Mouse (Mus musculus): Measurements from ENCODE around the gene Cmtr1. TPM values are rescaled to one million over a fixed set of nuclear protein-coding genes. Genes with fewer than 3 reads are reported as not detected.
A peak's percentile ranks its signal among the peaks of the same experiment; 100 is the strongest.

Cmtr1 gene
- polyA plus RNA-seq, 1 experiment from 2014 or later = 114 TPM

- H3K27ac ChIP-seq (ENCODE audit: low read depth) = no peak overlapping the region
- no peaks in the 10 kb centered on the region for H3K36me3 ChIP-seq (ENCODE audit: insufficient read depth)
- H3K9ac ChIP-seq = no peak overlapping the region; the same call in 1 of the 2 replicates
- TF ChIP-seq CTCF (IDR thresholded peaks at IDR 0.05; ENCODE audit: low read depth) = no peak
- ATAC-seq (ENCODE audit: insufficient read depth) (no peak), DNase-seq (no peak)
- no peak overlapping the region for H3K4me2 ChIP-seq
- H3K4me3 ChIP-seq (ENCODE audit: low read depth, low read length) = no peak overlapping the region
- WGBS = 47% methylated on average over 11 of the region's 11 CpGs
- H3K27me3 ChIP-seq (ENCODE audit: insufficient read depth, low read length) = no peaks in the 10 kb centered on the region
- no peaks in the 10 kb centered on the region for H3K9me3 ChIP-seq (ENCODE audit: low read depth, low read length)
- H3K4me1 ChIP-seq (ENCODE audit: insufficient read depth) = peaks cover 7% of the 10 kb centered on the region
Observed at GRCm38 (mm10) chr17:29720755-29721365, 60.5 kb downstream of the Cmtr1 start.

DNA sequence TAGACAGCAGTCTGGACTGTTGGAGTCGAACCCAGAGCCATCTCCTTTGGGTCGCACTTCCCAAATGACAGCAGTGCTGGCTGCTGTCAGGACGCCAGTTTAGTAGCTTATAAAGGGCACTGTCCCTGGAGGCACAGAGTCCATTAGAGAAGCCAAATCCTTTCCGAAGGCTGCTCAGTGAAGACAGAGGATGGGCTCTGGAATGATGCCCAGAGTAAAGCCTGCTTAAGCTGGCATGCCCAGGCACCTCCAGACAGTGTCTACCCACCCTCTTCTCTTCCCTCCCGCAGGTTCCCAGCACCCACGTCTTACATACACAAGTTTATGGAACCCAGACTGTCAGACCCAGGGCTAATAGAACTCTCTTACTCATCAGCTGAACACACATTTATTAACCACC is 64.2 kb downstream of the Cmtr1 start:
- Histone ChIP-seq H3K36me3 (ENCODE audit: insufficient read depth) (no peaks in the 10 kb centered on the region), H3K27ac (ENCODE audit: low read depth) (no peak overlapping the region), H3K4me1 (ENCODE audit: insufficient read depth) (no peaks in the 10 kb centered on the region), H3K9ac (no peak overlapping the region), H3K9me3 (ENCODE audit: low read depth, low read length) (no peaks in the 10 kb centered on the region), H3K4me2 (no peak overlapping the region), H3K27me3 (ENCODE audit: insufficient read depth, low read length) (no peaks in the 10 kb centered on the region), H3K4me3 (ENCODE audit: low read depth, low read length) (no peak overlapping the region)
- no peak for TF ChIP-seq CTCF (IDR thresholded peaks at IDR 0.05; ENCODE audit: low read depth)
- DNase-seq (no peak), ATAC-seq (ENCODE audit: insufficient read depth) (no peak)
- WGBS = 77% methylated on average over 6 of the region's 6 CpGs

- Histone ChIP-seq H3K36me3 (ENCODE audit: insufficient read depth) (no peaks in the 10 kb centered on the region), H3K27me3 (ENCODE audit: insufficient read depth, low read length) (no peaks in the 10 kb centered on the region), H3K4me2 (no peak overlapping the region), H3K4me1 (ENCODE audit: insufficient read depth) (no peaks in the 10 kb centered on the region), H3K4me3 (ENCODE audit: low read depth, low read length) (no peak overlapping the region), H3K27ac (ENCODE audit: low read depth) (no peak overlapping the region), H3K9me3 (ENCODE audit: low read depth, low read length) (no peaks in the 10 kb centered on the region), H3K9ac (no peak overlapping the region)
- TF ChIP-seq CTCF (IDR thresholded peaks at IDR 0.05; ENCODE audit: low read depth) = no peak
- DNase-seq (no peak), ATAC-seq (ENCODE audit: insufficient read depth) (no peak)
- WGBS = 74% methylated on average over 6 of the region's 6 CpGs
Observed at GRCm38 (mm10) chr17:29725027-29725620, 64.7 kb downstream of the Cmtr1 start.

GRCm38 (mm10) chr17:29728082-29728481 is 67.7 kb downstream of the Cmtr1 start:
- Histone ChIP-seq H3K4me3 (ENCODE audit: low read depth, low read length) (no peak overlapping the region), H3K27me3 (ENCODE audit: insufficient read depth, low read length) (no peaks in the 10 kb centered on the region), H3K36me3 (ENCODE audit: insufficient read depth) (no peaks in the 10 kb centered on the region), H3K27ac (ENCODE audit: low read depth) (no peak overlapping the region), H3K4me1 (ENCODE audit: insufficient read depth) (peaks cover 5% of the 10 kb centered on the region; the same call in 1 of the 2 replicates), H3K4me2 (no peak overlapping the region), H3K9ac (no peak overlapping the region), H3K9me3 (ENCODE audit: low read depth, low read length) (no peaks in the 10 kb centered on the region)
- DNase-seq (no peak), ATAC-seq (ENCODE audit: insufficient read depth) (no peak)
- WGBS = 53% methylated on average over 7 of the region's 8 CpGs
- no peak for TF ChIP-seq CTCF (IDR thresholded peaks at IDR 0.05; ENCODE audit: low read depth)

DNA sequence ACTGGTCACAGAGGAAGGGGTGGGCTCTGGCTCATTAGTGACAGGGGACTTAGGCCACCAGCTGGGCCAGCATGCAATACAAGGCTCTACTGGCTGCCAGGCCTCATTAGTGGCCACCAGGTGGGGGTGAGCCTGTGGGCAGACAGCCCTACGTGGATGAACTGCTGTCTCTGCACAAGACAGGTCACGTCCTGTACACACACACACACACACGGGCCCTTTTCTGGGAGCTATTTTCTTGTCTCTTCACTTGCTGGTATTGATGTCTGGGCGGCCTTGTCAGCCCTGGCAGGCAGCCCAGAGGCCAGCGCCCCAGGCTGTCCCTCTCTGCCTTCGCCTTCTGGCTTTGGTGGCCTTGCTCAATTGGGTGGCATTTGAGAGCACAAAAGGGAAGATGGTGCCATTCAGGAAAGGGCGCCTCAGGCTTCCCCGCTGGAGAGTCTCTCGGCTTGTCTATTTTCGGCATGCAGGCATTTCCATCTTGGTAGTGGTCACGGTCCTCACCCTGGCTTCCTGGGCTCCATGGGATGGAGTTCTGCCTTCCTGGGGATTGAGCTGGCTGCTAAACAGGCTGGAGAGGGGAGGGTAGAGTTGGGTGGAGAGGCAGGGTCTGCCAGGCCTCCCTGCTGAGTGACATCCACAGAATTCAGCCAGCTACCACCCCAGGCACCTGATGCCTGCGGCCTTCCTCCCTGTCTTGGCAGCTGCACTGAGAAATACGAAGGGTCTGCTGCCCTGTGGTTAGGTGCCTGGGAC is 70.3 kb downstream of the Cmtr1 start:
- peak; percentile 59 for DNase-seq
- H3K27ac ChIP-seq (ENCODE audit: low read depth) = peak overlapping the region; percentile 2; the same call in 1 of the 2 replicates
- H3K27me3 ChIP-seq (ENCODE audit: insufficient read depth, low read length) = no peaks in the 10 kb centered on the region
- no peak; the same call in 1 of the 2 replicates for ATAC-seq (ENCODE audit: insufficient read depth)
- no peak overlapping the region for H3K4me3 ChIP-seq (ENCODE audit: low read depth, low read length)
- TF ChIP-seq CTCF (IDR thresholded peaks at IDR 0.05; ENCODE audit: low read depth) = peak; percentile 12; the same call in 1 of the 2 replicates
- H3K36me3 ChIP-seq (ENCODE audit: insufficient read depth) = no peaks in the 10 kb centered on the region
- peaks cover 5% of the 10 kb centered on the region; the same call in 1 of the 2 replicates for H3K4me1 ChIP-seq (ENCODE audit: insufficient read depth)
- WGBS = 48% methylated on average over 13 of the region's 13 CpGs
- no peak overlapping the region for H3K9ac ChIP-seq
- no peak overlapping the region for H3K4me2 ChIP-seq
- no peaks in the 10 kb centered on the region for H3K9me3 ChIP-seq (ENCODE audit: low read depth, low read length)

DNA sequence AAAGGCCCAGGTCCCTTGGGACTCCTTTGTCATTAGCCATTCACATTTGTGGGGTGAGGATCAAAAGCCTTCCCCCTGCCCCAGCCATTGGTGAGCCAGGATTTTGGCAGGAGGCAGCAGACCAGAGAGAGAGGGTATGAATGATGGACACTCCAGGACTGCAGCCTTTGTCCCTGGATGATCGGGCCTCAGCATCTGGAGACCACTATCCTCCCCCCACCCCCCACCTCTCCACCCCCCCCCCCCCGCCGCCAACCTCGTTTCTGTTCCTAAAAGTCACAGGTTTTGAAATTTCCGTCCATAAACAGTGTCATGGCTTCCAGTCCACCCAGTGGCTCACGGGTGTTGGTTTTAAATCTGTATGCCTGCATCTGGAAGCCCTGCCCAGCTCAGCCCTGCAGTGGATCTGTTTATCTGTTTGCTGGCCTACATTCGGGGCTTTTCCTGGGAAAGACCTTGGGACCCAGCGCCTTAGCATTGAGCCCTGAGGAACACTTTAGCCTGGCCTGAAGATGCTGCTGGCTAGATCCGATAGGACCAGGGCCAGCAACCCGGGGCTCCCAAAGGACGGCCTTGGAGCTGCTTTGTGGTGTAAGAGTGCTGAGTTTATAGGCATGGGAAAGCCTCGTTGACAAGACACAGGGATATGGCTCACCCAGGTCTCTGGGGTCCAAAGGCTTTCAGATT is 71.0 kb downstream of the Cmtr1 start:
- DNase-seq = no peak
- H3K9ac ChIP-seq = no peak overlapping the region
- no peaks in the 10 kb centered on the region for H3K9me3 ChIP-seq (ENCODE audit: low read depth, low read length)
- no peaks in the 10 kb centered on the region for H3K27me3 ChIP-seq (ENCODE audit: insufficient read depth, low read length)
- H3K4me2 ChIP-seq = no peak overlapping the region
- no peak overlapping the region; the same call in 1 of the 2 replicates for H3K27ac ChIP-seq (ENCODE audit: low read depth)
- 47% methylated on average over 12 of the region's 12 CpGs for WGBS
- no peak for ATAC-seq (ENCODE audit: insufficient read depth)
- H3K4me3 ChIP-seq (ENCODE audit: low read depth, low read length) = no peak overlapping the region
- peaks cover 5% of the 10 kb centered on the region; the same call in 1 of the 2 replicates for H3K4me1 ChIP-seq (ENCODE audit: insufficient read depth)
- TF ChIP-seq CTCF (IDR thresholded peaks at IDR 0.05; ENCODE audit: low read depth) = no peak
- no peaks in the 10 kb centered on the region for H3K36me3 ChIP-seq (ENCODE audit: insufficient read depth)

Measured in lung, embryonic 14.5 days (tissue).